Mouse (Mus musculus) heart, postnatal 0 days (tissue): Measurements from ENCODE around the gene Spp1. TPM values are rescaled to one million over a fixed set of nuclear protein-coding genes. Genes with fewer than 3 reads are reported as not detected.
"Not testable (repeated sequence)": the region's sequence is repeated elsewhere in the genome, so short reads cannot be mapped to it uniquely, and the experiment has no call there.

Experiments used
- ATAC-seq: fragments of 200-750 bp; cut with Nextera tagmentation; 2 replicates; pipeline ENCODE4 v1.8.0; 2017; ENCODE audit warnings: low read depth, moderate number of reproducible peaks, moderate library complexity; ENCODE audit not compliant: insufficient read depth
- DNase-seq: peaks from one replicate; pipeline ENCODE4 v3.0.0-alpha.2; 2016; ENCODE audit warnings: low spot score
- H3K27ac ChIP-seq: fragments of 300-500 bp; sonication (generic); 2 replicates; pipeline ENCODE4 v1.5.1; 2014; ENCODE audit warnings: low read depth, mild to moderate bottlenecking
- H3K27me3 ChIP-seq: fragments of 300-500 bp; sonication (generic); 2 replicates; pipeline ENCODE4 v1.6.1; 2014; ENCODE audit warnings: low read length, mixed read lengths; ENCODE audit not compliant: control insufficient read depth, insufficient read depth
- H3K36me3 ChIP-seq: fragments of 300-500 bp; sonication (generic); replicated peaks from 2 replicates; pipeline ENCODE4 v1.6.1; 2014; ENCODE audit warnings: low read length, mixed read lengths; ENCODE audit not compliant: control insufficient read depth, insufficient read depth
- H3K4me1 ChIP-seq: fragments of 300-500 bp; sonication (generic); 2 replicates; pipeline ENCODE4 v1.6.1; 2014; ENCODE audit warnings: antibody characterized with exemption; ENCODE audit not compliant: control insufficient read depth, insufficient read depth
- H3K4me2 ChIP-seq: fragments of 300-500 bp; sonication (generic); 2 replicates; pipeline ENCODE4 v1.6.1; 2014; ENCODE audit warnings: low read depth, mild to moderate bottlenecking, low read length, moderate library complexity
- H3K4me3 ChIP-seq: fragments of 300-500 bp; sonication (generic); 2 replicates; pipeline ENCODE4 v1.5.1; 2014; ENCODE audit warnings: low read depth, low read length
- H3K9ac ChIP-seq: fragments of 300-500 bp; sonication (generic); replicated peaks from 2 replicates; pipeline ENCODE4 v1.6.1; 2014; ENCODE audit warnings: low read depth, low read length, mixed read lengths
- H3K9me3 ChIP-seq: fragments of 300-500 bp; sonication (generic); replicated peaks from 2 replicates; pipeline ENCODE4 v1.6.1; 2016; ENCODE audit warnings: low read length; ENCODE audit not compliant: control insufficient read depth
- CTCF ChIP-seq: IDR thresholded peaks from 2 replicates; pipeline ENCODE4 v1.5.1; 2016; ENCODE audit warnings: antibody characterized with exemption, control low read depth, low read depth
- EP300 ChIP-seq: IDR thresholded peaks from 2 replicates; pipeline ENCODE4 v1.6.1; 2016; ENCODE audit warnings: antibody characterized with exemption, low read depth
- WGBS: fragments of 180-500 bp; shearing (Covaris S2); extraction: QIAGEN DNeasy Blood & Tissue Kit; methylation state at CpG from one replicate; pipeline ENCODE4 v1.1.7; 2014; 5-methylcytosine and 5-hydroxymethylcytosine counted together
- polyA plus RNA-seq: library from polyadenylated mRNA; unstranded; fragments of >200 nt; fragmentation: Nextera tagmentation; extraction: Ambion mirVana; gene quantifications from 2 replicates; pipeline ENCODE4 v1.2.1, GENCODE M21; 2015
- total RNA-seq: library from RNA; depleted of rRNA; stranded (reverse); fragments of >200 nt; gene quantifications from 2 replicates; pipeline ENCODE4 v1.2.3, GENCODE M21; 2014; ENCODE audit warnings: low replicate concordance

Spp1 gene
- total and polyA plus RNA-seq, 2 experiments from 2014 or later = 0.53 to 11.2 TPM

DNA sequence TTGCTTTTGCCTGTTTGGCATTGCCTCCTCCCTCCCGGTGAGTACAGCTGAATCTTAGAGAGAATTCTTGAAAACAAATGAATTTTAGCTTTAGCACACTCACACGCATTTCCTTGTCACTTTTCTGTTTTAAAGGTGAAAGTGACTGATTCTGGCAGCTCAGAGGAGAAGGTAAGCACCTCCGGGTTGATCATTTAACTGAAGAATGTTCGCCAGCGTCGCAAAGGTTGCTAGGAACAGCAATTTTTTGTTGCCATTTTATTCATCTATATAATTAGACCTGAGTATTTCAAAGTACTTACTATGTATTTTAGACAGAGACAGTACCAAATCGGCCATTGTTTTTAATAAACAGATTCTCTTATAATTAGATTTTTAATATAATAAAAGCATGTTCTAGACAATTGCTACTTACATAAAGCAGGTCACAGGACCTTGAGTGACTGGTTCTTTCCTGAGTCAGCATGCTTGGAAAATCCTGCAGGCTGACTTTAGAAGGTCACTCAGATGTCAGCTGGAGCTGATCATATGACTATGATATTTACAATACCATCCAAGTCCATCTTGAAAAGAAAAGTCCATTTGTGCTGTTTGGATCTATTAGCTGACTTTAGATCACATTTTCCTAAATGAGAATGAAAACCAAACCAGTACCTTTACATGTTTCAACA is 1.6 kb downstream of the Spp1 start:
- Histone ChIP-seq H3K4me3 (no peak overlapping the region), H3K9me3 (no peaks in the 10 kb centered on the region), H3K4me2 (no peak overlapping the region), H3K36me3 (no peaks in the 10 kb centered on the region), H3K9ac (no peak overlapping the region), H3K27me3 (no peaks in the 10 kb centered on the region), H3K27ac (no peak overlapping the region), H3K4me1 (no peaks in the 10 kb centered on the region)
- TF ChIP-seq CTCF (no peak), EP300 (no peak)
- ATAC-seq (no peak), DNase-seq (no peak)
- WGBS = 83% methylated on average over 7 of the region's 7 CpGs

DNA sequence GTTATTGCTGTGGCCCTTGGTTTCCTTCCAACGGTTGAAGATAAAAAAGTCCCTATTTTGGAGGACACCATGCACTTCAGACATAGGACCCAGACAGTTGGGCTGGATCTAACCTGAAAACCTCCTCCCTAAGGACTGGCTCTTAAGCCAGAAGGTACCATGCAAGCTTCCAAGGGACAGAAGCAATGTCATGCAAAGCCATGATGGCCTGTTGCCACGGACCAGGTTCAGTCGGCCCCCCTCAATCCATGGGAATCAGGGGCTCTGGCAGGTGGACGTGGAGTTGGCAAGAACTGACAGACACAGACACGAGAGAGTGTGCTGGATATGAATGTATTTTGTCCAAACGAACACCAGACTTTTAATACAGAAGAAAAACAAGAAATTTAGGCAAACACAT is 7.5 kb downstream of the Spp1 start:
- H3K27ac ChIP-seq = no peak overlapping the region
- H3K36me3 ChIP-seq = no peaks in the 10 kb centered on the region
- H3K4me3 ChIP-seq = no peak overlapping the region
- DNase-seq (no peak), ATAC-seq (no peak)
- 0 out of 2 replicates have a peak, but pooled peaks cover 4% of the 10 kb centered on the region for H3K27me3 ChIP-seq
- no peaks in the 10 kb centered on the region for H3K9me3 ChIP-seq
- H3K4me1 ChIP-seq = no peaks in the 10 kb centered on the region
- TF ChIP-seq CTCF (no peak), EP300 (no peak)
- WGBS = 65% methylated on average over 6 of the region's 6 CpGs
- no peak overlapping the region for H3K4me2 ChIP-seq
- H3K9ac ChIP-seq = no peak overlapping the region

DNA sequence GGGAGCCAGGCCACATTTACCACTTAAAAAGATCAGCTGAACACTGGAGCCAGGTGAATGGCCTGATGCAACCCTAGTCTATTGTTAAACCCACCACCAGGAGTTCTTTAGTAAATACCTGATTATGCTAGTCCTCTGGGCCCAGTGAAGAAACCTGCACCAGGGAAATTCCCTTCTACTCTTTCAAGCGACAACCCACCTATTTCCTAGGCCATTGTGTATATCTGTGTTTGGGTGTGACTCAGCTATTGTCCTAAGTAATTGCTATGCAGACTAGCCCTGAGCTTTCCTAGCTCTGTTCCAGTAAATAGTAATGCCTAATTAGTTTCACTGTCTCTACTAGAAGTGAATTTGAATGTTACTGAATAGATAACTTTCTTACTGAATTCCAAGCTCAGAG is 7.9 kb downstream of the Spp1 start:
- Histone ChIP-seq H3K9ac (no peak overlapping the region), H3K4me3 (no peak overlapping the region), H3K9me3 (no peaks in the 10 kb centered on the region), H3K27ac (no peak overlapping the region), H3K4me2 (no peak overlapping the region), H3K27me3 (0 out of 2 replicates have a peak, but pooled peaks cover 4% of the 10 kb centered on the region), H3K36me3 (no peaks in the 10 kb centered on the region), H3K4me1 (no peaks in the 10 kb centered on the region)
- ATAC-seq (no peak), DNase-seq (no peak)
- TF ChIP-seq EP300 (no peak), CTCF (no peak)
- whole genome bisulfite sequencing = 57% methylated on average over 1 of the region's 1 CpGs

DNA sequence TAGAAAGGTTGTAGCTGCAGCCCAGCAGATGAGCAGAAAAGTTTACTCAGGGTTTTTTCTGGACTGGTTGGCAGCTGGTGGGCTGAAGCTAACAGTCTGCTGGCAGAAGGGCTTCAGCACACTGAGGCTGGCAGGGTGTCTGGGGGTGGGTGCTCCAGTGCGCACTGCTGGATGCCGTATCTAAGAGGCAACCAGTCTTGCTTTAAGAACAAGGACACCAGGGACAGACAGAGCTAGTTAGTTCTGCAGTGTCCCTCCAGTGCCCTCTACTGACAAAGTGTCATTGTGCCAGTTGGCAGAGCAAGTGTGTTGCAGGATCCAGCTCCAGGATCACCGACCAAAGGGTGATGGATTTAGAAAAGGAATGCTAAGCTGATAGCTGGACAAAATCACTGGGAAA is 11.2 kb downstream of the Spp1 start:
- H3K36me3 ChIP-seq = no peaks in the 10 kb centered on the region
- no peaks in the 10 kb centered on the region for H3K4me1 ChIP-seq
- 0 out of 2 replicates have a peak, but pooled peaks cover 4% of the 10 kb centered on the region for H3K27me3 ChIP-seq
- TF ChIP-seq EP300 (no peak), CTCF (peak; percentile 83)
- ATAC-seq (peak; percentile 75), DNase-seq (peak; percentile 72)
- H3K4me2 ChIP-seq = no peak overlapping the region
- WGBS = 9% methylated on average over 3 of the region's 3 CpGs
- no peak overlapping the region for H3K4me3 ChIP-seq
- H3K27ac ChIP-seq = no peak overlapping the region
- no peaks in the 10 kb centered on the region for H3K9me3 ChIP-seq
- no peak overlapping the region for H3K9ac ChIP-seq

DNA sequence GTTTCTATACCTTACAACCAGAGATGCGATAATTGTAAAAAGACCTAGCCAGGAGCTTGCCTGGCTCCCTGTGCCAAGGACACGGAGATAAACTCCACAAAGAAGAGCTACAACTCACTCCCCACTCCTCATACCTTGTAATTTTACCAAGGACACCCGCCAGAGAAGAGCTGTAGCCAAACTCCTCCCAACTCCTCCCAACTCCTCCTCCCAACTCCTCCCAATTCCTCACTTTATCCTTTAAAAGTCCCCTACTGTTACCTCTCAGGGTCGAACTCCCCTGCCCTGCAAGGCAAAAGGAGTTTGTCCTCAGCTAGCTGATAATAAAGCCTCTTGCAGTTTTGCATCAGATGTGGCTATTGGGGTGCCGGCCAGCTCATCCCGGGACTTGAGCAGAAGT is 13.4 kb downstream of the Spp1 start:
- not testable (repeated sequence) for H3K9ac ChIP-seq, H3K4me3 ChIP-seq, DNase-seq, H3K36me3 ChIP-seq, H3K27me3 ChIP-seq, H3K27ac ChIP-seq, H3K4me1 ChIP-seq, H3K9me3 ChIP-seq, ATAC-seq, H3K4me2 ChIP-seq
- WGBS = 19% methylated on average over 6 of the region's 6 CpGs

DNA sequence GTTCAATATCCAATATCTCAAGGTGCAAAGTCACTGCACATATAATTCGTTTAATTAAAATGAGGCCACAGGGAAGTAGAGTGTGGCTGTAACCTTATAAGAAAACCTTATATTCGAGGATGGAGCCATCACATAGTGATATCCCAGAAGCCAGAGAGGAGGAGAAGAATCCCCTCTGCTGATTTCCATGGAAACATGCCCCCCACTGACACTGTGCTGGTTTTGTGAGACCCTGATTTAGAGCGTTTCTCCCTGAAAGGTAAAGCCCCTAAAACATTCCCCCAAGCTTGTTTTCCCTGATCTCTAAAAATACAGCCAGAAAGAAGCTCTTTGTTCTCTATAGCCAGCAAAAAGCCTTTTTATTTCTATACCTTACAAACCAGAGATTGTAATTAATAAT is 14.6 kb downstream of the Spp1 start:
- H3K27me3 ChIP-seq = 0 out of 2 replicates have a peak, but pooled peaks cover 4% of the 10 kb centered on the region
- ATAC-seq (no peak), DNase-seq (no peak)
- TF ChIP-seq EP300 = no peak
- TF ChIP-seq CTCF = no peak
- no peaks in the 10 kb centered on the region for H3K36me3 ChIP-seq
- H3K9ac ChIP-seq = no peak overlapping the region
- WGBS = 52% methylated on average over 3 of the region's 3 CpGs
- no peak overlapping the region for H3K27ac ChIP-seq
- H3K4me2 ChIP-seq = no peak overlapping the region
- no peak overlapping the region for H3K4me3 ChIP-seq
- H3K4me1 ChIP-seq = no peaks in the 10 kb centered on the region
- H3K9me3 ChIP-seq = no peaks in the 10 kb centered on the region
